Mouse (Mus musculus): ENCODE measurements around the gene Enah. TPM values are rescaled to one million over a fixed set of nuclear protein-coding genes. Genes with fewer than 3 reads are reported as not detected.

The Enah gene
- total and polyA plus RNA-seq, 2 experiments = 0.06 to 0.74 TPM

DNA sequence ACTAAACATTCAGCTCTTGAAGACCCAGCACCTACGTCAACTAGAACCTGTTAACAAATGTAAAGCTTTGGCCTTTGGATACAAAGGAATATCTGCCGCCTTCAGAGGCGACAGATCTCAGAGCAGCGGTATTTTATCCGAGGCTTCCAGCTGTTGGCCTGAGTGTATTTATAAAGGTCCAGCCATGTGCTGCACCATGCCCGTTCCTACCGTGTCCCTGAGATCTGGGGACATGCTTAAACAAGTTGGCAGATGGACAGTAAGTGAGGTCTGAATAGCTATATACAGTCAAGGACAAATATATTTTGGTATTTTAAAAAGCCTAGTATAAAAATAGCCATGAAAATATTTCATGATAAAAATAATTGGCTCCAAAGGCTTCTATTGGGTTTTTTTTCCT is 32.6 kb upstream of the Enah start:
- H3K27ac ChIP-seq (replicated peaks; ENCODE audit: insufficient read depth, low read depth, low read length) = no peak overlapping the region
- WGBS = 81% methylated on average over 7 of the region's 7 CpGs
- H3K79me2 ChIP-seq (ENCODE audit: control insufficient read depth, insufficient read depth, low read length) = no peaks in the 10 kb centered on the region
- H3K4me3 ChIP-seq (ENCODE audit: insufficient read depth, low read depth, low read length) = no peak overlapping the region
- H3K27me3 ChIP-seq (ENCODE audit: control insufficient read depth, insufficient read depth, low read length) = no peaks in the 10 kb centered on the region
- no peak for TF ChIP-seq POLR2A (IDR thresholded peaks at IDR 0.05; ENCODE audit: extremely low read depth, insufficient read depth, low read length)
- no peak for TF ChIP-seq CTCF (IDR thresholded peaks at IDR 0.05; ENCODE audit: low read depth, low read length)
- no peak for DNase-seq (ENCODE audit: extremely low read depth, low read depth, low spot score)
- H3K36me3 ChIP-seq (ENCODE audit: control insufficient read depth, insufficient read depth, low read length) = no peaks in the 10 kb centered on the region
- no peak overlapping the region for H3K9ac ChIP-seq (ENCODE audit: low read depth, low read length)
- no peaks in the 10 kb centered on the region for H3K4me1 ChIP-seq (ENCODE audit: control insufficient read depth, insufficient read depth, low read length)

DNA sequence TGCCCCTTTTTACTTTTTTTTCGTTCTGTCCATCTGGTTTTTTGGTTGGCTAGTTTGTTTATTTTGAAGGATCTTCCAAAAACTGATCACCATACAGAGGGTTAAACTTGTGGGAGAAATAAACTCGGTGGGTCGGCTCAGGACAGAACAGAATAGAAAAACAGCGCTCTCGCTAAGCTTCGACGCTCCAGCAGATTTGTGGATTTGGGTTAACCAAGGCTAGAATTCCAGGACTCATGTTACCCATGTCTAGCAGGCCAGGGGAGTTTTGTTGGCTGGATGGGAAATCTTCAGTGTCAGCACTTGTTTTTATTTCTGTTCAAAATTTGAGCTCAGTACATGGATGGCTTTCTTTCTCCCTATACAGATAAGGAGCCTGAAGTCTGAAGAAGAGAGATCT is 30.0 kb upstream of the Enah start:
- Histone ChIP-seq H3K4me1 (ENCODE audit: control insufficient read depth, insufficient read depth, low read length) (no peaks in the 10 kb centered on the region), H3K4me3 (ENCODE audit: insufficient read depth, low read depth, low read length) (no peak overlapping the region), H3K27me3 (ENCODE audit: control insufficient read depth, insufficient read depth, low read length) (no peaks in the 10 kb centered on the region), H3K79me2 (ENCODE audit: control insufficient read depth, insufficient read depth, low read length) (no peaks in the 10 kb centered on the region), H3K9ac (ENCODE audit: low read depth, low read length) (no peak overlapping the region), H3K36me3 (ENCODE audit: control insufficient read depth, insufficient read depth, low read length) (no peaks in the 10 kb centered on the region), H3K27ac (replicated peaks; ENCODE audit: insufficient read depth, low read depth, low read length) (no peak overlapping the region)
- 87% methylated on average over 7 of the region's 7 CpGs for WGBS
- TF ChIP-seq POLR2A (IDR thresholded peaks at IDR 0.05; ENCODE audit: extremely low read depth, insufficient read depth, low read length) (no peak), CTCF (IDR thresholded peaks at IDR 0.05; ENCODE audit: low read depth, low read length) (no peak)
- DNase-seq (ENCODE audit: extremely low read depth, low read depth, low spot score) = no peak

DNA sequence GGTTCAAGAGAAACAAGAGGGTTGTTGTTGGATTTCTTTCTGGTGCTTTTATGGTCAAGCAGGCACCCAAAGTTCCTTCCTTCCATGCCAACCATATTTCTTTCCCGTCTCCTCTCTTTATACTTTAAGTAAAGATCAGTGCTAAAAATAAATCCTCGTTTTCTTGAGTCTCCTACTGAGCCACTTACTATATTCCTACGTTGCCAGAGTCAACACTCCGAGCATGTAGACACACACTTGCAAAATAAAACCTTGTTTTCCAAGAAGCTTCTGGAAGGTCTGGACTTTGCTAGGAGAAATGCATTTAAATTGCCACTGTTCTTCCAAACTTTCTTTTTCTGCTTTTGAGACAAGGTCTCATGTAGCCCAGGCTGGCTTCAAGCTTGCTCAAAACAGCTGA is 28.3 kb upstream of the Enah start:
- WGBS = 85% methylated on average over 4 of the region's 4 CpGs
- H3K79me2 ChIP-seq (ENCODE audit: control insufficient read depth, insufficient read depth, low read length) = no peaks in the 10 kb centered on the region
- no peak overlapping the region for H3K27ac ChIP-seq (replicated peaks; ENCODE audit: insufficient read depth, low read depth, low read length)
- no peak overlapping the region for H3K4me3 ChIP-seq (ENCODE audit: insufficient read depth, low read depth, low read length)
- TF ChIP-seq CTCF (IDR thresholded peaks at IDR 0.05; ENCODE audit: low read depth, low read length) = no peak
- no peak for TF ChIP-seq POLR2A (IDR thresholded peaks at IDR 0.05; ENCODE audit: extremely low read depth, insufficient read depth, low read length)
- H3K36me3 ChIP-seq (ENCODE audit: control insufficient read depth, insufficient read depth, low read length) = no peaks in the 10 kb centered on the region
- no peak for DNase-seq (ENCODE audit: extremely low read depth, low read depth, low spot score)
- no peak overlapping the region for H3K9ac ChIP-seq (ENCODE audit: low read depth, low read length)
- no peaks in the 10 kb centered on the region for H3K27me3 ChIP-seq (ENCODE audit: control insufficient read depth, insufficient read depth, low read length)
- no peaks in the 10 kb centered on the region for H3K4me1 ChIP-seq (ENCODE audit: control insufficient read depth, insufficient read depth, low read length)

DNA sequence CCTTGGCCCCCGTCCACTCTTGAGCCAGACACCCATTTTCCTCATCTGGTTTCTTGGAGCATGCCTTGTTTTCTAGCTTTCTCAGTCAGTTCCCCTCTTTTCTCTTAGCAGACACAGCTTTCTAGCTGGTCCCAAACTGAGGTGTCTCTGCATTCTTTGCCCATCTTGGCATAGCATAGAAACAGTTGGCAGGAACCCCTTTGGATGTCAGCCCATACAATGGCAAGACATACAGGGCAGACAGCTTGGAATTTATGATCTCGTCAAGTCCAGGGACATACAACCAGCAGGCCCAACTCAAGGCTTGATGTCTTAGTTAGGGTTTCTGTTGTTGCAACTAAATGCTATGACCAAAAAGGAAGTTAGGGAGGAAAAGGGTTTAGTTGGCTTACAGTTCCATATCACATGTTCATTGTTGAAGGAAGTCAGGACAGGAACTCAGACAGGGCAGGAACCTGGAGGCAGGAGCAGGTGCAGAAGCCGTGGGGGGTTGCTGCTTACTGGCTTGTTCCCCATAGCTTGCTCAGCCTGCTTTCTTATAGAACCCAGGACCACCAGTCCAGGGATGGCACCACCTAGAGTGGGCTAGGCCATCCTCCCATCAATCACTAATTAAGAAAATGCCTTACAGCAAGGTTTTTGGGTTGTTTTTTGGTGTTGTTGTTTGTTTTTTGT is 27.4 kb upstream of the Enah start:
- WGBS = 89% methylated on average over 3 of the region's 3 CpGs
- Histone ChIP-seq H3K36me3 (ENCODE audit: control insufficient read depth, insufficient read depth, low read length) (no peaks in the 10 kb centered on the region), H3K27me3 (ENCODE audit: control insufficient read depth, insufficient read depth, low read length) (no peaks in the 10 kb centered on the region), H3K27ac (replicated peaks; ENCODE audit: insufficient read depth, low read depth, low read length) (no peak overlapping the region), H3K79me2 (ENCODE audit: control insufficient read depth, insufficient read depth, low read length) (no peaks in the 10 kb centered on the region), H3K4me3 (ENCODE audit: insufficient read depth, low read depth, low read length) (no peak overlapping the region), H3K4me1 (ENCODE audit: control insufficient read depth, insufficient read depth, low read length) (no peaks in the 10 kb centered on the region), H3K9ac (ENCODE audit: low read depth, low read length) (no peak overlapping the region)
- DNase-seq (ENCODE audit: extremely low read depth, low read depth, low spot score) = no peak
- TF ChIP-seq CTCF (IDR thresholded peaks at IDR 0.05; ENCODE audit: low read depth, low read length) (no peak), POLR2A (IDR thresholded peaks at IDR 0.05; ENCODE audit: extremely low read depth, insufficient read depth, low read length) (no peak)

DNA sequence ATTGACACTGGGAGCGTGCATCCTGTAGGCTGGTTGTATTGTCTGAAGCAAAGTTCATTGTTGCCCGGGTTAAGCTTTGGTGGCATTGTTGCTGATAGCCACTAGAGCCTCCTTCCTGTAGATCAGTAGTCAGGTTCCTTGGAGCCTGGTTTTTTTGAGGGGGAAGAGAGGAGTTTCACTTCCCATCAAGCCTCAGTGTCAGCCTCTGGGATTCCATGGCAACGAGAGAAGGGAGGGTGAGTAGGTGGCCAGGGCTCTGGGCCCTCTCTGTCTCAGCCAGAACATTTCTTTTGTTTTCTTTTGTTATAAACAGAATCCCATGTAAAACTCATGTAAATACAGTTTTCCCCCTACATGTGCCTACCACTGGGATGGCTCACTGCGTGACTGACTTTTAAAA is 25.4 kb upstream of the Enah start:
- Histone ChIP-seq H3K36me3 (ENCODE audit: control insufficient read depth, insufficient read depth, low read length) (no peaks in the 10 kb centered on the region), H3K4me1 (ENCODE audit: control insufficient read depth, insufficient read depth, low read length) (no peaks in the 10 kb centered on the region), H3K27me3 (ENCODE audit: control insufficient read depth, insufficient read depth, low read length) (no peaks in the 10 kb centered on the region), H3K9ac (ENCODE audit: low read depth, low read length) (no peak overlapping the region), H3K27ac (replicated peaks; ENCODE audit: insufficient read depth, low read depth, low read length) (no peak overlapping the region), H3K4me3 (ENCODE audit: insufficient read depth, low read depth, low read length) (no peak overlapping the region), H3K79me2 (ENCODE audit: control insufficient read depth, insufficient read depth, low read length) (no peaks in the 10 kb centered on the region)
- 83% methylated on average over 4 of the region's 4 CpGs for WGBS
- DNase-seq (ENCODE audit: extremely low read depth, low read depth, low spot score) = no peak
- no peak for TF ChIP-seq CTCF (IDR thresholded peaks at IDR 0.05; ENCODE audit: low read depth, low read length)
- TF ChIP-seq POLR2A (IDR thresholded peaks at IDR 0.05; ENCODE audit: extremely low read depth, insufficient read depth, low read length) = no peak

DNA sequence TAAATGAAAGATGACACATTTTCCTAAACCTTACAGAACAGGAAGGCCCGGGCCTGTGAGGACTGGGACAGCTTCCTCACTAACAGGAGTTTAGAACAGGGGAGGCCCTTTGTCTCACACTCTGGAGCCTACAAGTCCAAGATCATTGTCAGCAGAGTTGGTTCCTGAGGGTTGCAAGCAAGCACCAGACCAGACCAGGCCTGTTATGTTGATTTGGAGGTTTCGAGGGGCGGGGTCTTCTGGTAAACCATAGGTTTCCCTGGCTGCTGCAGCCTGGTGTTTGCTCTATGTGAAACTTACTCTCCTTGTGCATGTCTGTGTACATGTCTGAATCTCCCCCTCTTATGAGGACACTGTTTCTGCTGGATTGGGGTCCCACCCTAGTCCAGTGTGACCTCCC is 20.7 kb upstream of the Enah start:
- no peak for DNase-seq (ENCODE audit: extremely low read depth, low read depth, low spot score)
- Histone ChIP-seq H3K4me3 (ENCODE audit: insufficient read depth, low read depth, low read length) (no peak overlapping the region), H3K36me3 (ENCODE audit: control insufficient read depth, insufficient read depth, low read length) (no peaks in the 10 kb centered on the region), H3K27ac (replicated peaks; ENCODE audit: insufficient read depth, low read depth, low read length) (no peak overlapping the region), H3K27me3 (ENCODE audit: control insufficient read depth, insufficient read depth, low read length) (no peaks in the 10 kb centered on the region), H3K4me1 (ENCODE audit: control insufficient read depth, insufficient read depth, low read length) (no peaks in the 10 kb centered on the region), H3K9ac (ENCODE audit: low read depth, low read length) (no peak overlapping the region), H3K79me2 (ENCODE audit: control insufficient read depth, insufficient read depth, low read length) (no peaks in the 10 kb centered on the region)
- TF ChIP-seq CTCF (IDR thresholded peaks at IDR 0.05; ENCODE audit: low read depth, low read length) (no peak), POLR2A (IDR thresholded peaks at IDR 0.05; ENCODE audit: extremely low read depth, insufficient read depth, low read length) (no peak)
- 94% methylated on average over 3 of the region's 3 CpGs for WGBS
